Mouse (Mus musculus): ENCODE measurements around the gene Megf6.

Gene Megf6

DNA sequence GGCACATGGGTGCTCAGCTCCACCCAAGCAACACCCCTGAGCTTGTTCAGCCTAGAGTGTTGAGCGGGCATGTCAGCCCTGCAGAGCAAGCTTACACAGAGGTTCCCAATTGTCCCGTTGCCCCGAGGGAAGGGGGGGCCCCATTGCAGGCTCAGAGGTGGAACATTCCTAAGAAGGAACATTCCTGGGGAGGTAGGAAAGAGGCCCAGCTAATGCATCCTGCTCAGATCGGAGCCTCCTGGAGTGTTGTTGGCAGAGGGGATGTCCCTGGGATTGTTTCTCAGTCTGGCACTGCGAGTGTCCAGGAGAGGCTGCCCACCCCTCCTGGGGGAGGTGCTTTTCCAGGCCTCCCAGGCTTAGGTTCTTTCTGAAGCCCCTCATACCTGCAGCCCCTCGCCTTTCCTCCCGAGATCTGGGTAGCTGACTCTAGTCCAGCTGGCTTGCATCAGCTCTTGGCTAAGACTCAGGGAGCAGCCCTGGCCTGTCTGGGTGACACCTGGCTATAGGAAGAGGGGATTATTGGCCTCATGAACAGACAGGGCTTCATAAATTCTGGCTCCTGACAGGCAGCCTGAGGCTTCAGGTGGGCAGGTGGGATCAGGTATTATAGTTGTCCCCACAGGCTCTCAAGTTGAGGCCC, 47.3 kb downstream of the Megf6 start:
- DNase-seq: no peak

DNA sequence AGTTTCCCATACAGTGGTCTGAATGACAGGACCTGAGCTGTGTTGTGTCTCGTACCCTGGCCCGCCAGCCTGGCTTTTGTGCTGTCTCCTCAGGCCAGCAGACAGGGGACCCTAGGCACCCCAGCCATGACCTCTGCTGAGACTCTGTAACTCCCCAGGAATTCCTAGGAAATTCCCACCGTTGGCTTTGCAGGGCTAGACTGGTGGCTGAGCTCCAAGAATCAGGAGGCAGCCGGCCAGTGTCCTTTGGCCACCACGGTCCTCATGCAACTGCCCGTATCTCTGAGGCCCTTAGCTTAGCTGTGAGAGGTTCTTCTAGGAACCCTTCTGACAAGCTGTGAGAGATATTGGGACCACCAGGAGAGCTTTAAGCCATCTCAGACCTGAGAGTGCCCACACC, 52.2 kb downstream of the Megf6 start:
- DNase-seq: no peak

DNA sequence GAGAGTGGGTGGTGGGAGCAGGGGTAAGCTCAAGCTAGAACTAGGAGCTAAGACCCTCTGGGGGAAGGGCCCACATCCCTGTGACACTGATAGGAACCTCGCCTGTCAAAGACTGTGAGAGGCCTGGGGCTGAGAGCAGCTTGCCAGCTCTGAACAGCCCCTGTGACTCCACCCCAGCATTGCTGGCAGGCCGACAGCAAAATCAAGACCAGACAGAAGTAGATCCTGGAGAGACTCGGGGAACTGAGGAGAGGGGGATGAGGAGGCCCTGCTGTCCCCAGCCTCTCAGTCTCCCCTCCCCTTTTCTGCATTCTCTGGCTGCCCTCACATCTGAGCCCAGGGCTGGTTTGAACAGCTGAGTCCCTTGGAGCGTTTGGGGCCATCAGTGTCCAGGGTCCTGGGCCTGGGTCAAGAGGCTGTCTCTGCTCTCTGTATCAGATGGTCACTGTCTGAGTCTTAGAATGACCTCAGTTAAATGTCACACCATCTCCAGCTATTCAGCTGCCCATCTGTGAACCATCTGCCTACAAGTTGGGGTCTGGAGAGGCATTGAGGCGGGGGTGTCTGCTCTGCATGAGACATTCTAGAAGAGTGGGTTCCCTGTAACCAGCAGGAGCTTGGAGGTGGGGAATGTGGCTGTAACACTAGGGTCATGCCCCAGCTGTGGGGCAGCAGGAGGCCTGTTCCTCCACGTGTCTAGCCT, 53.9 kb downstream of the Megf6 start:
- no peak for DNase-seq

DNA sequence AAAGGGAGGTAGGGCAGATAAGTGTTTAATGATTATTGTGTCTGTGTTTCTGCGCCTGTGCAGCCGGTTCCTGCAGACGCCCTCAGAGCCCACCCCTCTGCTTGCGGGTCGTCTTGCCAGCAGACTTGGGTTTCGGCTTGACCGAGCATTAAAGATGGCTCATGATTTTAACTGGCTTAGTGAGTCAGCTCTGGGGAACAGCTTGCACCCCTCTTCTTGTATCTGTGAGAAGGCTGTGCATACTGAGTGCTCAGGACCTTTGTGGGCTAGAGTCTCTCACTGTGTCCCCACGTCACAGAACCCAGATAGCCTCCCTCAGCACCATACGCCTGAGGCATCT, 54.4 kb downstream of the Megf6 start:
- no peak for DNase-seq

DNA sequence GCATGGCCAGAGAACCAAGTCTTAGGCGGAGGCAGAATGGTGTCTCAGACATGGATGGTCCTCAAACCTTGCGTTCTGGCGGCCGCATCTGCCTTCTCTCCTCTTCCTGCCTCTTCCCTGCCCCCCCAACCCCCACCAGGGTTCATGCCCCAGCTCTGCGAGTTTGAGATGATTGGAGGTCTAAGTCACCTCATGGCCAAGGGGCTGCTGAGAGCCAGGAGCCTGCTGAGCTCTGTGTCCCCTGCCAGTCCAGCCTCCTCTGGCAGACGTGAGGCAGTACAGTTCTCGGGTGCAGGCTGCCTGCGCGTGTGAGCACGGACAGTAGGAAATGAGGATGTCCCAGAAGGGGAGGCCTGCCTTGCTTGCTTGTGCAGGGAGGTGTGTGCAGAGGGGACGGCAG, 56.1 kb downstream of the Megf6 start:
- no peak for DNase-seq

DNA sequence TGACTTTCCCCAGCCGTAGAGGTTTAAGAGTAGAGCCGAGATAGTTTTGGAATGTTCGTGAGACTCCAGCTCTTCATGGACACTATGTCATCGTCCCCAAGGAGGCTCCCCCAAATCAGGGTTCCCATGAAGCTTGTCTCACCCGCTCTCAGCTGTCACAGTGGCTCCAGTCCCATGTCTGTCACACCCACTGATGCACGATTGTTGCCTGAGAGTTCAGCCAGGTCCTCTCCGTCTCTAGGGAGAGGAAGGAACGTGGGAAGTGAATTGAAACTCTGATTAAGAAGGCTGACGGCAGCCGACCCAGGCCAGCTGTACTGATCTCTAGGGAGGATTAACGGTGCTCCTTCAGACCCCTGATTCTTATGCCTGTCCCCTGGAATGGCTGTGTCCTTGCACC, 57.8 kb downstream of the Megf6 start:
- no peak for DNase-seq

DNA sequence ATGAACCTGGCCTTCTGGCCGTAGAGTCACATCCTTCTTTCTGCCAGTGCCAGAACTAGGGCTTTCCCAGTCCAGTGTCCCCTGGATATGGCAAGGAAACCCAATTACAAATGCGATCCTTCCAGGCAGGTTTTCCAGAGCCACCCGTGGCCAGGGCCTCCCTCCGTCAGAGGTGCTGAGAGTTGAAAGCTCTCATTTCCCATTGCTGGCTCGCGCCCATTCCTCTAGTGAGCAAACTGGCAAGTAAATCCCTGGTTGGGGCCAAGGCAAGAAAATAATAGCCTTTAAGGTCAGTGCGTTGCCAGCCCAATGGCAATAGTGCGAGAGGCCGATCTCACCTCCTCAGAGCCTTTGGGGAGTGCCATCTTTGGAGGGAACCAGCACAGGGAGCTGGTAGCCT, 59.0 kb downstream of the Megf6 start:
- no peak for DNase-seq

DNA sequence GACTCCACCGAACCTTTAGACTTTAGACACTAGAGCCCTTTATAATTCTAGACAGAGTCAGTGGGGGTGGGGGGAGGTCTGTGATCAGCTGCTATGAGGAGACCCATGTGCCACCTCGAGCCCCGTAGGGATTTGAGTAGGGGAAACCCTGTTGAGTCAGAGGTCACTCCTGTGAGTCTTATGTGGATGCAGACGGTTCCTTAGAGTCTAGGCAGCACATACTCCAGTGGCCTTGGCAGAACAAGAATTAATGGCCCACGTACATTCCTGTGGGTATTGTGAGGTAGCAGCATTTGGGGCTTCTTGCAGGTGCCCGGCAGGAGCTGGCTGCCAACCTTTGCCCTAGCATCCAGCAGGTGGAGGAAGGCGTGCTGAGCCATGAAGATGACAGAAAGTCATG, 60.9 kb downstream of the Megf6 start:
- no peak for DNase-seq

DNA sequence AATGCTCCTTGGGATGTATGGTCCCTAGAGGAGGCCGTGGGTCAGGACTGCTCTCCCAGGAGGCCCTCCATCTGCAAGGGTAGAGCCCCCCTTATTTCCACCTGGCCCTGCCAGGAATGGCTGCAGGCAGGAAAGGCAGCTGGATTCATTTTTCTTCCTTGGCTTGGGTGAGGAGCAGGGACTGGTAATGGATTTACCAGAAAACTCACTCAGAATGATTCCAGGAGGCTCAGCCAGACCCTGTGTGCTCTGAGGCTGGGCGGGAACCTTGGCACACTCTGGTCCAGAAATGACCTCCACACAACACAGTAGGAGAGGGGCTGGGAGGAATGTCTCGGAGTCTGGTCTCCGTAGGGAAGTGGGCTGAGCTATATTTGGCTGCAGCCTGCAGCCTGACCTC, 61.8 kb downstream of the Megf6 start:
- no peak for DNase-seq

DNA sequence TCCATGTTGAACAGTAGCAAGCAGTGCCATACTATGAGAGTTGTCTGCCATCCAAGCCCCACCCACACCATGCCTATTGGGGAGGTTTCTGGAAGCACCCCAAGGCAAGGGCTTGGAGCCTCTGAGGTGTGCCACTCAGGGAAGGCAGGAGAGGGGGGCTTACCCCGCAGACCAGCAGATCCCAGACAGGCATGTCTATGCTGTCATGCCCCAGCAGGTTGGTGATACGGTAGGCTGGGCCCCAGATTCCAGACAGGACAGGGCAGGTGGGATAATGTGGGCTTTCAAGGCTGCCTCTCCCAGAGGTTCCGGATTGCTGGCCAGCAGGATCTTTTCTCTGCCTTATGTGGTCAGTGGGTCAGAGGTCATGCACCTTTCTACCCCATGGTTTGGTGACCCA, 65.5 kb downstream of the Megf6 start:
- DNase-seq: no peak

DNA sequence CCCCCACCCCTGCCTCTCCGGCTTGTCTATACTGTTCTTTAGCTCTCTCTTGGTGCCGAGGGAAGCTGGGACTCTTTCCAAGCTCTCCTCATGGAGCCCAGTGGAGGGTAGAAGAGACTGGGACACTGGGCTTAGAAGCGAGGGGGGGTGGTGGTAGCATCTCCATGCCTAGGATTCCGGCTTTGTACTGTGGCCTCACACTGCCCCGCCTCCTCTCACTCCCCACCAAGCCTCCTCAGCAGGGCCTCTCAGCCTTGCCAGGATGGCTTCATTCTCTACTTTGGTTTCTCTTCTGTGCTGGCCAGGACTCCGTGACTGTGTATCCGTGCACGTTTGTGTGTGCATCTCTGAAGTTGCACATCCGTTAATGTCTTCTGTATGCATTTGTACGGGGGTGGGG, 66.4 kb downstream of the Megf6 start:
- no peak for DNase-seq

DNA sequence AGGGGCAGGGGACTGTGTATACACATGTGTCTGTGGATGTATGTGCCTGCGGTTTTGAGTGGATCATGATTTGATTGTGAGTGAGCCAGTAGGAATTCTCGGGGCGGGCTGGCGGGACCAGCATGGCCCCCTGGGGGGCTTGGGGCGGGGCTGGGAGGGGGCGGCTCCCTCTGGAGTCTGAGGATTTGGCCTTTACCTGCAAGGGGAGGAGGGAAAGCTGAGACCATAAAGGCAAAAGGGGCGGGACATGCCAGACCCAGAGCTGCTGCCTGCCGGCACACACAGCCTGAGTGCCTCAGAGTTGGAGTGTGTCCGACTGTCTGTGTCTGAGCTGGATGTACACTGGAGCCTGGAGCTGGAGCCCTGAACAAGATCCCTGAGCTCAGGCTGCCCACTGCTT, 66.8 kb downstream of the Megf6 start:
- DNase-seq: no peak

DNA sequence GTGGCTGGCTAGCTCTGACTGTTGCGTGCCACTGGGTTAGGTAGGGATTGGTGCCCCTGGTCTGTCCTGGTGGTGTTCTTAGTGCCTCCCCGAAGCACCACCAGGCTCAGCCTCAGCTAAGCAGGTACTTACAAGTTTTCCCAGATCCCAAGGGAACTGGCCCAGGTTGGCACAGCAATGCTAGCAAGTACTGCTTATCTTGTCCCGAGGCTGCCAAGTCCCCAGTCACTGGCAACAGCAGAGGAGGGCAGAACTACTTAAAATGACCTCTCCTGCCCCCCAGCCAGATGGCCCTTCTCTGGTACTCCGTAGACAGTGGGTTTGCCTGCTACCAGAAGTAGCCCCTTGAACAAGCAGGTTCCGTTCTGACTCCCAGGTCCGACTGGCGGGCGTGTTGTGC, 68.7 kb downstream of the Megf6 start:
- no peak for DNase-seq

DNA sequence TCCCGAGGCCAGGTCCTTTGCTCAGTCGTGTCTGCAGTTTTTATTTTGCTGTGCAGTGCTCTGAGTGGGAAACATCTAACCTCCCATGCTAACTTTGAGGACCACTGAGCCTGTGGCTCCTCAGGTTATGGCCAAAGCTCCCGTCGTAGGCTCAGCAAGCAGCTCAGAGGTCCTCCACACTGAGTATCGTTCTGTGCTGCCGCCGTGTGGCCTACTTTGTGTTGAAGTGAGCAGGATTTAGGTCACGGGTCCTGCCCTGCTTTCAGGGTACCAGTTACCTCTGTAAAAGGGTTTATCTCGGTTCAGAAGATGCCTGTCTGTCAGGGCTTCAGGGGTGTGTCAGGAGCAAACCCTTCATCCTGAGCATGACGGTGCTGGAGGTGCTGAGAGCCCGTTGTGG, 70.1 kb downstream of the Megf6 start:
- no peak for DNase-seq

DNA sequence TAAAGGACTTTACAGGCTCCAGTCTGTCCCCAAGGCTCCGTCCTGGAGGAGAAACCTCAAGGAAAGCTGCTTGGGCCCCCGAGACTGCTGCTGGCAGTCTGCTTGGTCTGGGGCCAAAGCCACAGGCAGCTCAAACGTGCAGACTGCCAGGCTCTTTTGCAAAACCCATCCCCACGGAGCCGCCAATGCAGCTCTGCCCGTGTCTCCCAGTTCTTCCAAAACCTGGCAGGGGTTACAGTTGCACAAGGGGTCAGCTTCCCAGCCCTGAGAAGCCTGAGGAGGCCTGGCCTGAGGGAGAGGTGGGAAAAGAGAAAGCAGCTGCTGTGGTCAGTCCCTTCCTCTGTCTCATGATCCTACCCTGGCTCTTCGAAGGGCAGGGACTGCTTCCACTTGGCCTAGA, 74.8 kb downstream of the Megf6 start:
- peak in 1 of 2 experiments; percentile 33 for DNase-seq

DNA sequence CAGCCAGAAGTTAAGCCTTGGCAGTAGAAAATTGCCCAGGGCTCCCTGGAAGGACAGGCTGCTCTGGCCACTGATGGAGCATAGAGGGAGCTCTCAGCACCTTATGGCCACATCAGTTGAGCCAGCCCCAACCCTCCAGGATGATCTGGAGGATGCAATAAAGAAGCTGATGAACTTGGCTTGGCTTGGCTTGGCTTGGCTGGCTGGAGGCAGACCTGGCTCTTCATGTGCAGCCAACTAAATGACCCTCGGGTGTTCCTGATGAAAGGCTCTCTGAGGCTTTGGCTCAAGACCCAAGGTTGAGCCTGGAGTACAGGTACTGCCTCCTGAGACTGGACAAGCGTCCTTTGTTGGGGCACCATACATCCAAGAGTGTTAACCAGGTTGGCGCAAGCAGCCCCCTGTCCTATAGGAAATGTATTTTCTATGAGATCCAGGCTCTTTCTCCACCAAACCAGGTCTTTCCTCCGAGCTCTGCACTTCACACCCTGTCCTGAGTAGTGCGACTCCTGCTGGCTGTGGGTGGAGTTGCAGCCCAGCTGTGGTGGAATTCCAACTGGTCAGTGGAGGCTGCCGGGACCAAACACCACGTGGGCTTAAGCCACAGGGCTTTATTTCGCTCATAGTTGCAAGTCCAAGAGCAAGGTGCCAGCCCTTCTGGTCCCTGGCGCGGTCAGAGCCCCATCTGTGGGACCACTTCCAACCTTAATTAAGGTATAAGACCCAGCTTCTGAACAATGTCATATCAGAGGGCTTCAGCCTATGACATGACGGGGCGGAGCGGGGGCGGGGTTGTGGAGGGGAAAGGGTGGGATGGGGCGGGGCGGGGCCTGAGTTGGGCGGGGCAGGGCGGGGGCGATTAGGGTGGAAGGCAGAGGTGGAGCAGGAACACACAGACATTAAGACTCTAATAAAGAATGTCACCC, 75.8 kb downstream of the Megf6 start:
- peak; percentile 77 to 85 for DNase-seq

DNA sequence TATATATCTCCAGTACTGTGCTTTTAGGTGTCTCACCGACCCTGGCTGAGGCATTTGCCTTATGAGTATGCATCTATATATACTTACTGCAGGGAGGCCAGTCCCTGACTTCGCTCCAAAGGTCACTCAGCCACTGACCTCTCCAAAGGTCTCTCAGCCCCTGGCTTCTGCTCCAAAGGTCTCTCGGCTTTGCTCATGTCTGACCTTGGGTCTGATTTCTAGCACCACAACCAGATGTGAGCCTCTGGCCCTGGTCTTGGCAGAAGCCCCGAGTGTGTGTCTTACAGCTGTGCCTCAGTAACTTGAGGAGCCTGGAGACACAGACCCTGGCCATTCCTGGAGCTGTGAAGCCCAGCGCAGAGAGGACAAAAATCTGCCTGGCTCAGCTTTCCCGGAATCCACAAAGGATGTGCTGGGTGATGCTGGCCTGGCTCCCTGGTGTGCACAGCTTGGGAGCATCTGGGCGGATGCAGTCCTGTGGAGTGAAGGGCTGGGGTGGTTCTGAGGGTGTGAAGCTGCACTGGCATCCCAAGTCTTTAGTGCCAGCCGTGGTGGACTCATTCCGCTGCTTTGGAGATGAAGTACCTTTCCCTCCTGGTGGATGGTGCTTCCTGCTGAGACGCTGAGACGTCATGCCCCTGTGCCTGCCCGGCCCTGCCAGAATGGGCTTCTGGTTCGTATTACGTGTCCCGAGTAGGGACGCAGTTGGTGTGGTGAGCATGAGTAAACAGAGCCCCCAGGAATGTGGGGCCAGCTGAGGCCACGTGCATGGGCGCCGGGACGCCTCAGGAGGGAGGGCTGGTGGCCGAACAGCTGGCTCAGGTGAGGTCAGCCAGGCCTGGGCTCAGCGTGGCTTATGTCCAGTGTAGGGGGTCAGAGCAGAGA, 76.9 kb downstream of the Megf6 start:
- no peak for DNase-seq

DNA sequence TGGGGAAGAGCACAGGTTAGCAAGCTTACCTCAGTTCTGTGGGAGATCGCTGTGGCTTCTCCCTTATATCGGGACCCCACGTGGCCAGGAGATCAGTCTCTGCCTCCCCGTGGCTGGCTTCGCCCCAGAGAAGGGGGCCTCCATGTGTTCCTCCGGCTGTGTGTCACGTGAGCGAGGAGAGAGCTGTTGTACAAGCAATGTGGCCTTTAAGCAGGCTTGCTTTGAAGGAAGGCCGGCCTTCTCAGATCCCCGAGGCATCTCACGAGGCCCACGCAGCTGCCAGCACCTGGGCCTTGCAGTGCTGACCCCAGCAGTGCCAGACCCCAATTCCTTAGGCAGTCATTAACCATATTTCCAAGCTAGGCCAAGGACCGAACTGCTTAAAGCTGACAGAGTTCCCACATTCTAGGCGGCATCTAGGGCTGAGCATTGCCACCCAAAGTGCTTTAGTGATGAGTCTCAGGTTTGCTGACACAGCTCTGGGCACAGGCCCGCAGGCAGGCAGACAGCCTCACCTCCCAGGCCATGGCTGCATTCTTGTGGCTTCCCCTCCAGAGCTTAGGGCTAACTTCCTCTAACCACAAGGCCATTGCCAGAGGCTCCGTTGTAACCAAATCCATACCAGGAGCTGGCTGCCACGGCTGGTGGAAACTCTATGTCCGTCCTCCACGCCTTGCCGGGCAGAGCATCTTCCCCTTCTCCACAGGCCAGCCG, 77.7 kb downstream of the Megf6 start:
- DNase-seq: no peak

DNA sequence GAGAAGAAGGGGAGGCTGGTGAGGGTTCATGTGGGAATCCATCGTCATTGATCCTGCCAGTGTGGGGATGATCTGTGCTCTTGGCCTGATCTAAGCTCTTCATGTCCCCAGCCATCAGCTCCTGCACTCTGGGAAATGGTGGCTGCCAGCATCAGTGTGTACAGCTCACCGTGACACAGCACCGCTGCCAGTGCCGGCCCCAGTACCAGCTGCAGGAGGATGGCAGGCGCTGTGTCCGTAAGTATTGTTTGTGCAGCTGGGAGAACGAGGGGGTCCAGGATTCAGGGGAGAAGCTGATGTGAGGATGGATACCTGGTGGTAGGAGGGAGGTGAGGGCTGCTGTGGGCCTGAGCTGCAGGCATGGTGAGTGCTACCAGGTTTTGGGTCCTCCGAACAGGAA, 78.8 kb downstream of the Megf6 start:
- DNase-seq: no peak

DNA sequence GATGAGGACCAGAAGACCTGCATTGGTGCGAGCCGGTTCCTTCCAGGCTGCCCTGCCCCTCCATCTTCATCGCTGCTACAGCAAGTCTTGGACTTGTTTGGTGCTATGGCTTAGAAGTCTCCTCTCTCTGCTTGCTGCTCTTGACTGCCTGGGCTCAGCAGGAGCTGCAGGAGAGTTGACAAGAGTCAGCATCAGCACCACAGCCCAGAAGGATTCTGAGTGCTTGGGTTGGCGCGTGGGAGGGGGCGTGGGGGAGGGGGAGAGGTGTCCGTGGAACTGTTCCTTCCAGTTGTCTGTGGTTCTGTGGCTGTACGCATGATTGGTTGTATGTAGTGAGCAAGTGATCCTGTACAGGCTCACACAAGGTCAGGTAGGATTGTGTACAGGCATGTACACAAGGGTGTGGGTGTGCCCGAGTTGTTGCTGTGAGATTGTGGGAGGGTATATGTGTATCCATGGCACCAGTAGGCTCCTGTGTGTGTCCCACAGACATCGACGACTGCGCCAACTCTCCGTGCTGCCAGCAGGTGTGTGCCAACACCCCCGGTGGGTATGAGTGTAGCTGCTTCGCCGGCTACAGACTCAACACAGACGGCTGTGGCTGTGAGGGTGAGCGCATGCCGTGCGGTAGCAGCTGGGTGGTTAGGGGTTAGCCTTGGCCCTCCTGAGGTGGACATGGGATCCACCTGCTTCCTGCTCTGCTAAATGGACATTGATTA, 82.2 kb downstream of the Megf6 start:
- no peak for DNase-seq

DNA sequence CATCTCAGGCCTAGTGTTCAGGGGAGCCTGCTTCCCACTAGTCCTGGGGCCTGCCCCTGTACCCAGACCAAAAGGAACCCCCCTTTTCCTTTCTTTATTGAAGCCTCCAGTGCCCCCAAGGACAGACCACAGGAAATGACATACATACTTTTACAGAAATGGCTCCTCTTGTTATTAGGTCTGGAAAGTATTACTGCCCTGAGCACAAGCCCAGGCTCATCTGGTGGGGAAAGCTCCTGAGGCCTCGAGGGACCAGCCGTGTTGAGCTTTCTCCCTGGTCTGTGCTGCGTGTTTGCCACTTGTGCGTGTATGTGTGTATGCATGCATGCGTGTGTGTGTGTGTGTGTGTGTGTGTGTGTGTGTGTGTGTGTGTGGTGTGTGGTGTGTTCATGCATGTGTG, 90.2 kb downstream of the Megf6 start:
- DNase-seq: no peak

DNA sequence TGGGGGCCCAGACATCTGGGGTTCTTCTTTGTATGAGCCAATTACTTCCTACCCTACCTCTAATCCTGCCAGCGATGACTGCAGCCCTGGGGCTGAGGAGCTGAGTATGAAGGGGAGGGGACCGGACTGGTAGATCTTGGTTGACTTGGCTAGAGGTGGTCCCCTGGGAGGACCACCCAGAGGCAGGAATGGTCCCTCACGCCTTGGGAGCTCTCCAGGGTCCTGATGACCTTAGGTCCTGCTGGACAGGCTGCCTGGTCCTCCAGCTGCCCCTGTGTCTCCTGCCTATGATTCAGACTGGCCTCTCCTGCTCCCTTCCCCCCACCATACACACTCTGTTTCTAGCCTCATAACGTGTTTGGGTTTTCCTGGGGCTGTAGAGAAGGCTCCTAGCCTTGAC, 91.5 kb downstream of the Megf6 start:
- DNase-seq: no peak

All from lung, adult 18-20 months (tissue).